Comparison of ENCODE assay signal across 19 mouse cellular contexts in genomic region chr17:83559081-83559480, GRCm38 (mm10). TPM values are rescaled to one million over a fixed set of nuclear protein-coding genes. Genes with fewer than 3 reads are reported as not detected.
A peak's percentile ranks its signal among the peaks of the same experiment; 100 is the strongest.
DNase-seq lines count a peak whose midpoint lies in the region; ATAC-seq and TF ChIP-seq lines count a peak whose summit lies in the region.
"Had no signal": no experiment of that assay in that cellular context is flagged by ENCODE, and none has a peak within 500 bp of the region (broad histone marks: within the 10 kb centered on the region; RNA-seq: fewer than 3 reads in every experiment).

No protein-coding gene starts in this region.

- no peaks in the 10 kb centered on the region for H3K27me3 ChIP-seq in forebrain, embryonic 12.5 days
- H3K27me3 ChIP-seq in forebrain, postnatal 0 days (ENCODE audit: insufficient read depth, low read length), result no peaks in the 10 kb centered on the region
- no peaks in the 10 kb centered on the region for H3K27me3 ChIP-seq in heart, embryonic 12.5 days (replicated peaks)
- H3K27me3 ChIP-seq: embryonic facial prominence, embryonic 12.5 days; hindbrain, embryonic 13.5 days had no signal

- H3K36me3 ChIP-seq in forebrain, embryonic 12.5 days (replicated peaks), result no peaks in the 10 kb centered on the region
- H3K36me3 ChIP-seq in forebrain, postnatal 0 days (ENCODE audit: insufficient read depth), result no peaks in the 10 kb centered on the region
- no peaks in the 10 kb centered on the region for H3K36me3 ChIP-seq in heart, embryonic 12.5 days
- H3K36me3 ChIP-seq: embryonic facial prominence, embryonic 12.5 days; hindbrain, embryonic 13.5 days had no signal

- no peak overlapping the region for H3K9ac ChIP-seq in forebrain, embryonic 12.5 days
- no peak overlapping the region for H3K9ac ChIP-seq in forebrain, postnatal 0 days
- no peak overlapping the region for H3K9ac ChIP-seq in heart, embryonic 12.5 days
- H3K9ac ChIP-seq: embryonic facial prominence, embryonic 12.5 days; hindbrain, embryonic 13.5 days had no signal

- 54% methylated on average over 8 of the region's 8 CpGs for WGBS in forebrain, embryonic 12.5 days
- 41% methylated on average over 8 of the region's 8 CpGs for WGBS in forebrain, postnatal 0 days
- WGBS in heart, embryonic 12.5 days, result 81% methylated on average over 8 of the region's 8 CpGs

- peaks cover 6% of the 10 kb centered on the region; the same call in 1 of the 2 replicates for H3K4me1 ChIP-seq in forebrain, embryonic 12.5 days
- no peaks in the 10 kb centered on the region for H3K4me1 ChIP-seq in forebrain, postnatal 0 days (ENCODE audit: insufficient read depth)
- peaks cover 7% of the 10 kb centered on the region; the same call in 1 of the 2 replicates for H3K4me1 ChIP-seq in heart, embryonic 12.5 days (replicated peaks)

- 0 out of 2 replicates have a peak overlapping the region, but pooled peaks have one; percentile 3 for H3K27ac ChIP-seq in forebrain, embryonic 12.5 days
- no peak overlapping the region for H3K27ac ChIP-seq in forebrain, postnatal 0 days (ENCODE audit: low read depth, low read length)
- no peak overlapping the region for H3K27ac ChIP-seq in heart, embryonic 12.5 days (ENCODE audit: poor library complexity, severe bottlenecking)
- H3K27ac ChIP-seq: embryonic facial prominence, embryonic 12.5 days; hindbrain, embryonic 13.5 days; hindbrain, postnatal 0 days had no signal

- H3K4me2 ChIP-seq in forebrain, embryonic 12.5 days, result no peak overlapping the region
- no peak overlapping the region for H3K4me2 ChIP-seq in forebrain, postnatal 0 days (ENCODE audit: low read depth)
- H3K4me2 ChIP-seq in heart, embryonic 12.5 days, result no peak overlapping the region
- H3K4me2 ChIP-seq: embryonic facial prominence, embryonic 12.5 days; hindbrain, embryonic 13.5 days had no signal

- no peak for DNase-seq in forebrain, postnatal 0 days
- DNase-seq in T-cell, adult 2 months (ENCODE audit: low spot score), result peak; percentile 80
- DNase-seq in thymus, postnatal 0 days (ENCODE audit: low spot score), result peak; percentile 84
- peak; percentile 47 to 67 for DNase-seq in thymus, postnatal 36 days
- no peak for DNase-seq in testis, postnatal 10 days (ENCODE audit: low spot score)
- no peak for DNase-seq in adrenal gland, postnatal 25 days
- DNase-seq: adrenal gland, adult 2 months; cerebellum, adult 11-12 months; cerebellum, adult 9-10 months; cerebellum, postnatal 25 days; gastrocnemius, postnatal 36 days; heart, adult 11 months; heart, postnatal 10 days; heart, postnatal 4 days had no signal

- no peak overlapping the region for H3K4me3 ChIP-seq in forebrain, embryonic 12.5 days (replicated peaks)
- H3K4me3 ChIP-seq in forebrain, postnatal 0 days (ENCODE audit: low read depth, low read length), result no peak overlapping the region
- no peak overlapping the region for H3K4me3 ChIP-seq in heart, embryonic 12.5 days
- H3K4me3 ChIP-seq: embryonic facial prominence, embryonic 12.5 days; hindbrain, embryonic 13.5 days had no signal

- H3K9me3 ChIP-seq in forebrain, embryonic 12.5 days, result no peaks in the 10 kb centered on the region
- H3K9me3 ChIP-seq in forebrain, postnatal 0 days (ENCODE audit: low read length), result no peaks in the 10 kb centered on the region
- H3K9me3 ChIP-seq in heart, embryonic 12.5 days (replicated peaks), result no peaks in the 10 kb centered on the region
- H3K9me3 ChIP-seq: embryonic facial prominence, embryonic 12.5 days; hindbrain, embryonic 13.5 days had no signal

- no peak for ATAC-seq in forebrain, embryonic 12.5 days (ENCODE audit: low FRiP score)
- no peak for ATAC-seq in forebrain, postnatal 0 days
- no peak for ATAC-seq in heart, embryonic 12.5 days (ENCODE audit: insufficient number of reproducible peaks, low FRiP score)
- ATAC-seq: hindbrain, postnatal 0 days had no signal

- TF ChIP-seq CTCF in forebrain, postnatal 0 days (IDR thresholded peaks at IDR 0.05; ENCODE audit: low read depth), result no peak

RNA-seq across cellular contexts. Expression of gene Cox7a2l, which starts 42.0 kb away (rescaled TPM):
- polyA plus RNA-seq in forebrain, embryonic 12.5 days (2016; fragmentation: Nextera tagmentation; extraction: Ambion mirVana), result 140 TPM in 2 replicates
- 343 and 363 TPM in 2 replicates for total RNA-seq in forebrain, postnatal 0 days (2014; rRNA removed)
- 210 and 242 TPM in 2 replicates for polyA plus RNA-seq in forebrain, postnatal 0 days (2015; fragmentation: Nextera tagmentation; extraction: Ambion mirVana)
- 251 and 271 TPM in 2 replicates for polyA plus RNA-seq in thymus, postnatal 0 days (2015; fragmentation: Nextera tagmentation; extraction: Ambion mirVana)
- 188 and 192 TPM in 2 replicates for polyA plus RNA-seq in heart, embryonic 12.5 days (2016; fragmentation: Nextera tagmentation; extraction: Ambion mirVana)
- 142 and 170 TPM in 2 replicates for total RNA-seq in adrenal gland, postnatal 25 days (2021)

Comparison
In these comparisons a context has a peak if more than half of its experiments do, and no peak if none do; other contexts are left out.
1. DNase-seq: peak in T-cell, adult 2 months (single experiment), thymus, postnatal 0 days (single experiment) and thymus, postnatal 36 days (2 of 2); none in forebrain, postnatal 0 days (single experiment), testis, postnatal 10 days (single experiment) and adrenal gland, postnatal 25 days (single experiment).